Mouse (Mus musculus) gastrocnemius, adult 8-10 months (tissue): ENCODE data around the gene Tctn1. TPM values are rescaled to one million over a fixed set of nuclear protein-coding genes. Genes with fewer than 3 reads are reported as not detected.

ENCODE experiments used
- DNase-seq, 2 experiments: peaks; one replicate each; pipeline ENCODE4 v3.0.0; 2022; ENCODE audit warnings: low spot score in 2 of 2
- total RNA-seq, 4 experiments: library from RNA; stranded (reverse); gene quantifications; 2 replicates each; pipeline ENCODE4 v1.2.4; 2022

The Tctn1 gene
- total RNA-seq, 4 experiments from 2014 or later: 1.4 to 2.1 (median 1.7) TPM

- no peak for DNase-seq
These were observed 16.7 kb downstream of the Tctn1 start for GRCm38 (mm10) chr5:122247529-122247928.

- no peak for DNase-seq
These were observed 17.6 kb downstream of the Tctn1 start for GRCm38 (mm10) chr5:122246547-122247167.

- DNase-seq: no peak
These were observed 19.1 kb downstream of the Tctn1 start for GRCm38 (mm10) chr5:122245186-122245585.

- DNase-seq: no peak
These were observed 20.3 kb downstream of the Tctn1 start for GRCm38 (mm10) chr5:122243781-122244523.

GRCm38 (mm10) chr5:122242521-122243123 is 21.6 kb downstream of the Tctn1 start:
- DNase-seq: no peak

GRCm38 (mm10) chr5:122240989-122241388 is 23.3 kb downstream of the Tctn1 start:
- DNase-seq: no peak

GRCm38 (mm10) chr5:122240521-122240920 is 23.7 kb downstream of the Tctn1 start:
- DNase-seq: no peak

- no peak for DNase-seq
These were observed 24.6 kb downstream of the Tctn1 start for GRCm38 (mm10) chr5:122239618-122240017.

- no peak for DNase-seq
These were observed 27.1 kb downstream of the Tctn1 start for GRCm38 (mm10) chr5:122237200-122237599.

GRCm38 (mm10) chr5:122235196-122235836 is 28.9 kb downstream of the Tctn1 start:
- DNase-seq: no peak

- no peak for DNase-seq
These were observed 29.7 kb downstream of the Tctn1 start for GRCm38 (mm10) chr5:122234319-122235195.

GRCm38 (mm10) chr5:122233695-122234094 is 30.6 kb downstream of the Tctn1 start:
- DNase-seq: peak in 1 of 2 experiments; percentile 17

- no peak for DNase-seq
These were observed 31.1 kb downstream of the Tctn1 start for GRCm38 (mm10) chr5:122233077-122233581.

GRCm38 (mm10) chr5:122232004-122232403 is 32.3 kb downstream of the Tctn1 start:
- no peak for DNase-seq

- no peak for DNase-seq
These were observed 32.8 kb downstream of the Tctn1 start for GRCm38 (mm10) chr5:122231431-122231830.

- DNase-seq: no peak
These were observed 33.4 kb downstream of the Tctn1 start for GRCm38 (mm10) chr5:122230816-122231215.

GRCm38 (mm10) chr5:122228772-122229171 is 35.5 kb downstream of the Tctn1 start:
- no peak for DNase-seq

GRCm38 (mm10) chr5:122228271-122228765 is 35.9 kb downstream of the Tctn1 start:
- DNase-seq: no peak

GRCm38 (mm10) chr5:122224291-122224690 is 40.0 kb downstream of the Tctn1 start:
- no peak for DNase-seq

GRCm38 (mm10) chr5:122221085-122221484 is 43.2 kb downstream of the Tctn1 start:
- DNase-seq: no peak
